Mouse (Mus musculus) E14TG2a.4 (cell line): Measurements from ENCODE around the gene Zscan5b.

ENCODE experiments used
- CTCF ChIP-seq: conservative IDR thresholded peaks from 2 replicates; pipeline ENCODE4 v1.5.1; 2014; ENCODE audit warnings: low read length
- NANOG ChIP-seq: IDR thresholded peaks from 2 replicates; pipeline ENCODE4 v1.6.1; 2014; ENCODE audit warnings: borderline replicate concordance, low read length, mixed read lengths
- POU5F1 ChIP-seq: IDR thresholded peaks from 2 replicates; pipeline ENCODE4 v1.6.1; 2014; ENCODE audit warnings: low read length, borderline replicate concordance

DNA sequence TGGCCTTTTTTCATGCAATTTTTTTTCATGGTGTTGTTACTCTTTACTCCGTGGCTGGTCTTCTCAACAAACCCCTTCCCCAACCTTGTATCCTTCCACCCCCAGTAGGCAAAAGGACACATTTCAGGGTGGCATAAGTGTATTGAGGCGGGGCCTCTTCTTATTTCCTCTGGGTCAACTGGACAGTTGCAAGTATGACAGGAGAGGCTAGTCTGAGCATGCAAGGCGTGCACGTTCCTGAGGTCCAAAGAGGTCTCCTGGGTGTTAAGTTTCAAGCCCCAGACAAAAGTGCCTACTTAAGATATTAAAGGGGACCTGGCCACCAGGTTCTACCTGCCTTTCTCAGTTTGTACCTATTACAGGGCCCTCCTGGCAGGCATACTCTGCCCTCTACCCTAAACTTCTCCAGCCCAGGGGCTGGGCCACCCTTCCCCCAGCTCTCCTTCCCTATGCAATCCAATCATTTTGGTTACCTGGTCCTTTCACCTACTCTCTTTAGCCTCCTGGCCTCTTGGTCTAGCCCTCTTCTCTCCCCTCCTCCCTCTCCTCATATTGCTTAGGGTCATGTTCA lies 62.4 kb downstream of the Zscan5b start:
- TF ChIP-seq CTCF (no peak), NANOG (no peak), POU5F1 (no peak)
